In genomic region chr15:13196237-13196636, GRCm38 (mm10) we compare ENCODE assay signal across 20 mouse cellular contexts. TPM values are rescaled to one million over a fixed set of nuclear protein-coding genes. Genes with fewer than 3 reads are reported as not detected.
DNase-seq lines count a peak whose midpoint lies in the region; ATAC-seq lines count a peak whose summit lies in the region.
"Had no signal": no experiment of that assay in that cellular context is flagged by ENCODE, and none has a peak within 500 bp of the region (broad histone marks: within the 10 kb centered on the region; RNA-seq: fewer than 3 reads in every experiment).

No protein-coding gene starts in this region.

- ATAC-seq in heart, embryonic 14.5 days (ENCODE audit: insufficient number of reproducible peaks, insufficient read depth, low FRiP score, low read depth), result peak; percentile 81
- no peak for ATAC-seq in embryonic facial prominence, embryonic 14.5 days (ENCODE audit: low read depth)
- ATAC-seq: forebrain, embryonic 16.5 days; hindbrain, embryonic 16.5 days; inflammation-experienced regulatory T-cells, adult 6 months; intestine, postnatal 0 days had no signal

- DNase-seq in heart, adult 11 months, result peak; percentile 10
- no peak for DNase-seq in heart, postnatal 25 days (ENCODE audit: low spot score)
- no peak for DNase-seq in heart, postnatal 10 days
- DNase-seq in MN1 (ENCODE audit: low spot score), result peak; percentile 36
- peak; percentile 18 for DNase-seq in embryonic facial prominence, embryonic 14.5 days (ENCODE audit: low spot score)
- DNase-seq: adrenal gland, adult 8-10 months; adrenal gland, postnatal 36 days; cerebellum, adult 2 months; cerebellum, postnatal 10 days; gastrocnemius, postnatal 10 days; kidney, adult 8-10 months had no signal

- H3K4me2 ChIP-seq in heart, embryonic 14.5 days (ENCODE audit: low read length), result no peak overlapping the region
- H3K4me2 ChIP-seq in embryonic facial prominence, embryonic 14.5 days (ENCODE audit: low read depth, low read length), result no peak overlapping the region
- H3K4me2 ChIP-seq: embryonic facial prominence, embryonic 12.5 days; forebrain, embryonic 12.5 days; heart, embryonic 13.5 days; hindbrain, embryonic 12.5 days had no signal

- no peaks in the 10 kb centered on the region for H3K9me3 ChIP-seq in heart, embryonic 14.5 days (ENCODE audit: control insufficient read depth, low read length)
- no peaks in the 10 kb centered on the region for H3K9me3 ChIP-seq in embryonic facial prominence, embryonic 14.5 days (ENCODE audit: control insufficient read depth, low read length)
- H3K9me3 ChIP-seq: embryonic facial prominence, embryonic 12.5 days; forebrain, embryonic 12.5 days; heart, embryonic 13.5 days; hindbrain, embryonic 12.5 days had no signal

- no peak overlapping the region for H3K4me3 ChIP-seq in heart, embryonic 14.5 days (ENCODE audit: control insufficient read depth in 1 of 2, insufficient read depth in 1 of 2, low read depth in 1 of 2, low read length in 2 of 2)
- H3K4me3 ChIP-seq in embryonic facial prominence, embryonic 14.5 days (ENCODE audit: low read depth, low read length), result no peak overlapping the region
- H3K4me3 ChIP-seq: embryonic facial prominence, embryonic 12.5 days; forebrain, embryonic 12.5 days; heart, embryonic 13.5 days; hindbrain, embryonic 12.5 days had no signal

- no peak overlapping the region for H3K27ac ChIP-seq in heart, embryonic 14.5 days (replicated peaks in 1 of 2; ENCODE audit: control insufficient read depth in 1 of 2, insufficient read depth in 1 of 2, low read depth in 2 of 2, low read length in 2 of 2)
- no peak overlapping the region for H3K27ac ChIP-seq in embryonic facial prominence, embryonic 14.5 days (replicated peaks; ENCODE audit: low read depth, low read length)
- H3K27ac ChIP-seq: embryonic facial prominence, embryonic 12.5 days; forebrain, embryonic 12.5 days; heart, embryonic 13.5 days; hindbrain, embryonic 12.5 days had no signal

- H3K27me3 ChIP-seq in heart, embryonic 14.5 days (ENCODE audit: control insufficient read depth, insufficient read depth, low read length), result no peaks in the 10 kb centered on the region
- no peaks in the 10 kb centered on the region for H3K27me3 ChIP-seq in embryonic facial prominence, embryonic 14.5 days (replicated peaks; ENCODE audit: control insufficient read depth, insufficient read depth, low read length)
- H3K27me3 ChIP-seq: embryonic facial prominence, embryonic 12.5 days; forebrain, embryonic 12.5 days; heart, embryonic 13.5 days; hindbrain, embryonic 12.5 days had no signal

- intact Hi-C loops in heart, postnatal 25 days (cut with DNase I), result no loop called here
- intact Hi-C loops in heart, postnatal 10 days (cut with DNase I), result no loop called here

- no peaks in the 10 kb centered on the region for H3K36me3 ChIP-seq in heart, embryonic 14.5 days (ENCODE audit: control insufficient read depth, insufficient read depth, low read length)
- H3K36me3 ChIP-seq in embryonic facial prominence, embryonic 14.5 days (ENCODE audit: control insufficient read depth, insufficient read depth, low read length), result no peaks in the 10 kb centered on the region
- H3K36me3 ChIP-seq: embryonic facial prominence, embryonic 12.5 days; forebrain, embryonic 12.5 days; heart, embryonic 13.5 days; hindbrain, embryonic 12.5 days had no signal

- H3K9ac ChIP-seq in heart, embryonic 14.5 days (ENCODE audit: low read length), result no peak overlapping the region
- H3K9ac ChIP-seq in embryonic facial prominence, embryonic 14.5 days (ENCODE audit: low read depth, low read length), result no peak overlapping the region
- H3K9ac ChIP-seq: embryonic facial prominence, embryonic 12.5 days; forebrain, embryonic 12.5 days; heart, embryonic 13.5 days; hindbrain, embryonic 12.5 days had no signal

- H3K4me1 ChIP-seq in heart, embryonic 14.5 days (ENCODE audit: control insufficient read depth in 2 of 2, insufficient read depth in 2 of 2, low read length in 2 of 2), result no peaks in the 10 kb centered on the region; a peak in 1 of 4 replicates
- no peaks in the 10 kb centered on the region for H3K4me1 ChIP-seq in embryonic facial prominence, embryonic 14.5 days (ENCODE audit: control insufficient read depth, insufficient read depth, low read length)
- H3K4me1 ChIP-seq: embryonic facial prominence, embryonic 12.5 days; forebrain, embryonic 12.5 days; hindbrain, embryonic 12.5 days had no signal

- WGBS in heart, embryonic 14.5 days, result 13% methylated on average over 1 of the region's 1 CpGs
- 48% methylated on average over 1 of the region's 1 CpGs for WGBS in embryonic facial prominence, embryonic 14.5 days

RNA-seq across cellular contexts. Expression of gene Cdh6, which starts 22.8 kb away (rescaled TPM):
- total RNA-seq in heart, postnatal 25 days (2021), result 1 to 10 TPM in 1 of 2 experiments, under 1 TPM in 1; 0.34 to 1.1 TPM
- 1.5 and 2.0 TPM in 2 replicates for polyA plus RNA-seq in heart, embryonic 14.5 days (2014; fragmentation: Nextera tagmentation; extraction: Ambion mirVana)
- 1 to 10 TPM; 1.4 to 1.5 TPM for total RNA-seq in heart, postnatal 10 days (2021)
- polyA plus RNA-seq in embryonic facial prominence, embryonic 14.5 days (2014; fragmentation: Nextera tagmentation; extraction: Ambion mirVana), result 7.6 and 9.6 TPM in 2 replicates

Comparison
In these comparisons a context has a peak if more than half of its experiments do, and no peak if none do; other contexts are left out.
1. DNase-seq: peak in heart, adult 11 months (single experiment), MN1 (single experiment) and embryonic facial prominence, embryonic 14.5 days (single experiment); none in heart, postnatal 25 days (single experiment) and heart, postnatal 10 days (0 of 2).